17 mouse cellular contexts compared by ENCODE assay signal in genomic region chr14:60308113-60308512, GRCm38 (mm10). TPM values are rescaled to one million over a fixed set of nuclear protein-coding genes. Genes with fewer than 3 reads are reported as not detected.
DNase-seq lines count a peak whose midpoint lies in the region; ATAC-seq and TF ChIP-seq lines count a peak whose summit lies in the region.
"Had no signal": no experiment of that assay in that cellular context is flagged by ENCODE, and none has a peak within 500 bp of the region (broad histone marks: within the 10 kb centered on the region; RNA-seq: fewer than 3 reads in every experiment).

No protein-coding gene starts in this region.

- TF ChIP-seq CTCF in hindbrain, postnatal 0 days (IDR thresholded peaks at IDR 0.05; ENCODE audit: low read depth) = peak; percentile 53

- no peak overlapping the region for H3K27ac ChIP-seq in hindbrain, postnatal 0 days
- no peak overlapping the region for H3K27ac ChIP-seq in hindbrain, embryonic 14.5 days

- no peaks in the 10 kb centered on the region for H3K9me3 ChIP-seq in hindbrain, postnatal 0 days (ENCODE audit: low read length)
- no peaks in the 10 kb centered on the region for H3K9me3 ChIP-seq in hindbrain, embryonic 14.5 days (ENCODE audit: control insufficient read depth, low read length)

- no peak overlapping the region for H3K4me2 ChIP-seq in hindbrain, postnatal 0 days (ENCODE audit: low read depth, low read length)
- H3K4me2 ChIP-seq in hindbrain, embryonic 14.5 days (replicated peaks) = no peak overlapping the region

- H3K4me3 ChIP-seq in hindbrain, postnatal 0 days (ENCODE audit: low read length) = no peak overlapping the region
- no peak overlapping the region for H3K4me3 ChIP-seq in hindbrain, embryonic 14.5 days (replicated peaks; ENCODE audit: low read length)
- H3K4me3 ChIP-seq: myocyte had no signal

- H3K9ac ChIP-seq in hindbrain, postnatal 0 days (replicated peaks; ENCODE audit: low read length) = no peak overlapping the region
- H3K9ac ChIP-seq in hindbrain, embryonic 14.5 days = no peak overlapping the region

- no peaks in the 10 kb centered on the region; the same call in 1 of the 2 replicates for H3K36me3 ChIP-seq in hindbrain, postnatal 0 days (ENCODE audit: insufficient read depth, low read length)
- H3K36me3 ChIP-seq in hindbrain, embryonic 14.5 days (replicated peaks; ENCODE audit: control insufficient read depth, insufficient read depth) = peaks cover 1% of the 10 kb centered on the region; the same call in 1 of the 2 replicates

- DNase-seq in hindbrain, postnatal 0 days (ENCODE audit: low spot score) = peak; percentile 51
- DNase-seq in hindbrain, embryonic 14.5 days (ENCODE audit: low spot score) = no peak
- DNase-seq in lung, postnatal 10 days = peak; percentile 11
- DNase-seq in lung, postnatal 4 days = no peak
- peak; percentile 45 for DNase-seq in brain, adult 2 months (ENCODE audit: low read depth, low spot score)
- peak; percentile 37 for DNase-seq in retina, embryonic 14.5 days (ENCODE audit: low spot score)
- DNase-seq in frontal cortex, adult 2 months (ENCODE audit: extremely low spot score in 1 of 2, low spot score in 1 of 2) = no peak
- DNase-seq: heart, adult 18-20 months; heart, postnatal 36 days; kidney, adult 8-10 months; layer of hippocampus, adult 9-11 months; lung, postnatal 36 days; thymus, adult 18-20 months had no signal

- WGBS in hindbrain, postnatal 0 days = 67% methylated on average over 6 of the region's 6 CpGs
- 72% methylated on average over 6 of the region's 6 CpGs for WGBS in hindbrain, embryonic 14.5 days

- H3K27me3 ChIP-seq in hindbrain, postnatal 0 days (ENCODE audit: insufficient read depth, low read length) = no peaks in the 10 kb centered on the region
- no peaks in the 10 kb centered on the region for H3K27me3 ChIP-seq in hindbrain, embryonic 14.5 days (ENCODE audit: control insufficient read depth, insufficient read depth, low read length)

- no peaks in the 10 kb centered on the region for H3K4me1 ChIP-seq in hindbrain, postnatal 0 days (ENCODE audit: insufficient read depth, low read length)
- H3K4me1 ChIP-seq in hindbrain, embryonic 14.5 days (replicated peaks; ENCODE audit: control insufficient read depth, insufficient read depth, low read length) = no peaks in the 10 kb centered on the region

- ATAC-seq in hindbrain, postnatal 0 days = no peak
- ATAC-seq in hindbrain, embryonic 14.5 days (ENCODE audit: low FRiP score) = no peak

RNA-seq across cellular contexts. Expression of gene Mtmr6, which starts 43.1 kb away (rescaled TPM):
- total RNA-seq in hindbrain, postnatal 0 days (2014; rRNA removed) = 28.5 and 36.7 TPM in 2 replicates
- polyA plus RNA-seq in hindbrain, postnatal 0 days (2015; fragmentation: Nextera tagmentation; extraction: Ambion mirVana) = 51.6 and 55.5 TPM in 2 replicates
- polyA plus RNA-seq in hindbrain, embryonic 14.5 days (2014; fragmentation: Nextera tagmentation; extraction: Ambion mirVana) = 66.9 and 70.5 TPM in 2 replicates
- 83.0 and 94.1 TPM in 2 replicates for polyA plus RNA-seq in frontal cortex, adult 2 months (2012; rRNA removed)

RNA-seq across cellular contexts. Expression of gene Gm49336, which starts 56.8 kb away (rescaled TPM):
- total RNA-seq in hindbrain, postnatal 0 days (2014; rRNA removed) = 78.3 and 85.9 TPM in 2 replicates
- polyA plus RNA-seq in hindbrain, postnatal 0 days (2015; fragmentation: Nextera tagmentation; extraction: Ambion mirVana) = 32.0 and 33.1 TPM in 2 replicates
- 71.0 and 77.8 TPM in 2 replicates for polyA plus RNA-seq in hindbrain, embryonic 14.5 days (2014; fragmentation: Nextera tagmentation; extraction: Ambion mirVana)
- polyA plus RNA-seq in frontal cortex, adult 2 months (2012; rRNA removed) = 37.1 and 41.0 TPM in 2 replicates

RNA-seq across cellular contexts. Expression of gene Nupl1, which starts 56.9 kb away (rescaled TPM):
- 0.99 TPM in 1 of 2 replicates, not detected in the other for total RNA-seq in hindbrain, postnatal 0 days (2014; rRNA removed)
- 0.16 TPM in 1 of 2 replicates, not detected in the other for polyA plus RNA-seq in hindbrain, postnatal 0 days (2015; fragmentation: Nextera tagmentation; extraction: Ambion mirVana)
- polyA plus RNA-seq in hindbrain, embryonic 14.5 days (2014; fragmentation: Nextera tagmentation; extraction: Ambion mirVana) = 0.21 TPM in 1 of 2 replicates, not detected in the other
- 0.02 and 0.08 TPM in 2 replicates for polyA plus RNA-seq in frontal cortex, adult 2 months (2012; rRNA removed)
- total RNA-seq: ES-E14; heart, adult 18-20 months; heart, postnatal 36 days had no signal
- polyA plus RNA-seq: embryonic facial prominence, embryonic 14.5 days; limb, embryonic 11.5 days; myocyte had no signal

Comparison
In these comparisons a context has a peak if more than half of its experiments do, and no peak if none do; other contexts are left out.
1. DNase-seq: peak in hindbrain, postnatal 0 days (single experiment), lung, postnatal 10 days (single experiment), brain, adult 2 months (single experiment) and retina, embryonic 14.5 days (single experiment); none in hindbrain, embryonic 14.5 days (single experiment), lung, postnatal 4 days (0 of 2) and frontal cortex, adult 2 months (0 of 2).